Mouse (Mus musculus) E14TG2a.4 (cell line): ENCODE results near the gene Ppm1m.

Experiments used
- CTCF ChIP-seq: conservative IDR thresholded peaks from 2 replicates; pipeline ENCODE4 v1.5.1; 2014; ENCODE audit warnings: low read length
- POU5F1 ChIP-seq: IDR thresholded peaks from 2 replicates; pipeline ENCODE4 v1.6.1; 2014; ENCODE audit warnings: low read length, borderline replicate concordance

DNA sequence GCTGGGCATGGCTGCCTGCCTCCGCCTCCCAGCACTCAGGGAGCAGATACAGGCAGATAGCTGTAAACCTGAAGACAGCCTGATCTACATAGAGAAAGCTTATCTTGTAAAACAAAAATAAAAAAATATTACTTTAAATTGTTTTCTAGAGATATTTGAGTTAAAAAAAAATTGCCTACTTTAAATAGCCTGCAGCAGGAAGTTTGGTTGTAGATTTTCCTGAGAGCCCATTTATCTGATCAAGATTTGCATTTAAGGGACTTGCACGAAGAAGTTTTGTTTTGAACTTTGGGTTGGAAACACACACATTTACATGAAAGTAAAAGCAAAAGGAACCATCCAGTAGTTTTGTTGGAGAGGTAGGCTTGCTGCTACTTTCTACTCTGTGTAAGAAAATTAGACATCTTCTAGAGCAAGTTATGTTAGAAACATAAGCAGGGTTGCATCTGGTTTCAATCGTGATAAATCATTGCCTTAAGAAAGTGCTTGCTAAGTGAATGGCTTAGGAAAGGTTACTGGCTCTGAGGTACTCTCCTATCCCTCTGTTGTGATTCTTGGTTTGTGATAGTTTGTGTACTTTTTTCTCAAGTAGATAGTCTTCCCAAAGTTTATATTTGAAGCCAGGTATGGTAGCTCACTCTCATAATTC lies 23.9 kb downstream of the Ppm1m start:
- TF ChIP-seq CTCF (no peak), POU5F1 (no peak)
